Mouse (Mus musculus): Measurements from ENCODE around the gene Chit1.
A peak's percentile ranks its signal among the peaks of the same experiment; 100 is the strongest.

Chit1 gene

GRCm38 (mm10) chr1:134110979-134111378 lies at the start of gene Chit1:
Chit1 (plus strand) TSS chr1:134111242.
- DNase-seq (ENCODE audit: low spot score), result no peak

GRCm38 (mm10) chr1:134061915-134062314 lies 49.1 kb upstream of the Chit1 start:
- no peak for DNase-seq (ENCODE audit: low spot score)

DNA sequence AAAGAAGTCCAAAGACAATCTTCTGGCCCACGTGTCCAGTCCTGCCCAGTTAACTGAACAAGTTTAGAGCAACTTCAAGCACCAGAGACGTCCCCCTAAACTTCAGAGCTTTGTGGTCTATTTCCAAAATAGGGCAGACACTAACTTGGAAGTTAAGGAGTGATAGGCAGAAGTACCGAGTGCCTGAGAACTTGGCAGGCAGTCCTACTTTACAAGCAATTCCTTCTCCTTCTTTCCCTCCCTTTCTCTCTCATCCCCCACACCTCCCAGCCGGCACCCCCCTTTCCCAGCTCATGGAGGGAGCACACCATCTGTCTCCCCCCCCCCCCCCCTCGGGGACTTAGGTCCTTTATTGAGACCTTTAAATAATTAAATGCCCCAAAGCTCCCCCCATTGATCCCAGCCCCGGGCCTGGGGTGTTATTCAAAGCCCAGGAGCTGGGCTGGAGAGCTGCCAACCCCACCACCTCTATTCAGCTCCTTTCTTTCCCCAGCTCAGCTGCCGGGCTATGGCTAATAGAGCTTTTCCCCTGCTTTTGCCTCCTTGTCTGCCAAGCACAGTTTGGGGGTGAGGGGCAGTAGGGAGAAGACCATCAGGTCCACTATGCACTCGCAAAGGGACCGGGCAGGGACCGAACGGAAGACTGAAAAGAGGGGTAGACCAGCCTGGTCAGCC lies 48.5 kb upstream of the Chit1 start:
- peak; percentile 74 for DNase-seq (ENCODE audit: low spot score)

GRCm38 (mm10) chr1:134063086-134063772 lies 47.8 kb upstream of the Chit1 start:
- peak; percentile 75 for DNase-seq (ENCODE audit: low spot score)

DNA sequence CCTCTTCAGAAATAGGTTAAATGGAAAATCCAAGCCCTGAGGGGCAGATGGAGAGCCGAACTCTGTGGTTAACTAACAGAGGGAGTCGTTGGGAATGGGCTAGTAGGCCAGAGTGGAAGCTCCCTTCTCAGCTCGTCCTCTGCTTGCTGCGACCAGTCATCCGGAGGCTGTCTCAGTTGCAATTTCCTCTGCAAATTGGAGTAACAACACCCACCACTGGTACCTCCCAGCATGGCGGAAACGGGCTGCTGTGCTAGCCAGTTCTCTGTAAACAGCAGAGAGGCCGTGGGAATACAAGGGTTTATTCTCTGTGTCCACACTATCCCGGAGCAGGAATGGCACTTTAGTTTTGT lies 47.3 kb upstream of the Chit1 start:
- no peak for DNase-seq (ENCODE audit: low spot score)

GRCm38 (mm10) chr1:134064296-134064831 lies 46.7 kb upstream of the Chit1 start:
- DNase-seq (ENCODE audit: low spot score), result no peak

GRCm38 (mm10) chr1:134065241-134065809 lies 45.7 kb upstream of the Chit1 start:
- no peak for DNase-seq (ENCODE audit: low spot score)

GRCm38 (mm10) chr1:134066554-134066953 lies 44.5 kb upstream of the Chit1 start:
- no peak for DNase-seq (ENCODE audit: low spot score)

GRCm38 (mm10) chr1:134067143-134067619 lies 43.9 kb upstream of the Chit1 start:
- DNase-seq (ENCODE audit: low spot score), result no peak

GRCm38 (mm10) chr1:134070099-134070669 lies 40.9 kb upstream of the Chit1 start:
- no peak for DNase-seq (ENCODE audit: low spot score)

GRCm38 (mm10) chr1:134071411-134072018 lies 39.5 kb upstream of the Chit1 start:
- DNase-seq (ENCODE audit: low spot score), result no peak

GRCm38 (mm10) chr1:134073061-134073564 lies 37.9 kb upstream of the Chit1 start:
- no peak for DNase-seq (ENCODE audit: low spot score)

DNA sequence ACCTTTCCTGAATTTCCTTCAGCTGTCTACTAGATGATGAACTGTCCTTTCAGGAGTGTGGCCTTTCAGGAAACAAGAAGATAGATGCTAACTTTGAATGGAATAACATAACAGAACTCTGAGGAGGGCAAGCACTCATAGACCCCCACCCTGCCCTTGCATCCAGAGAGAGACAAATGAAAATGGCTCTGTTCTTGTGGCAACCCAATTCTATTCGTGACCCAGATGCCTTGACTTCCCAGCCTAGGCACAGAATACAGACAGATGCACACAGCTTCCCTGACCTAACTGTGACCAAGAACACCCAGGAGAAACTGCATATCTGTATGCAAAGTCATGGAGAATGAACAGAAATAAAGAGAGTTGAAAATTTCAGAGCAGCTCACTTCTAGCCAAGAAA lies 37.4 kb upstream of the Chit1 start:
- no peak for DNase-seq (ENCODE audit: low spot score)

DNA sequence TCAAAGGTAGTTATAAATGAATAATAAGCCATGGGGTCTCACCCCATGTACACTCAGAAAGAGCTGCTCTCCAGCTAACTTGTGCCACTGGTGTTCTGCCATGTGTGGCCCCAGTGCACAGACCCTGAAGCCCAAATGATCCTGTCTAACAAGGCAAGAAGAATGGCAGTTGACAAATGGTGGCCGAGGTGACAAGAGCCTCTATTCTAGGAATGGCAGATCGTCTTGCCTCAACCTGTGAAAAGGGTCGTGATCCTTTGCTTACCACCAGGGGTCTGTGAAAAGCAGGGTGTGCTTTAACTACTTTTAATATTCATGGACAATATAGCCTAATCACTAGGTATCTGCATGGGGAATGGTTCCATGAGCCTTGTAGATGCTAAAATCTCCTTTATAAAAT lies 36.9 kb upstream of the Chit1 start:
- DNase-seq (ENCODE audit: low spot score), result no peak

- DNase-seq (ENCODE audit: low spot score), result no peak
These were observed 36.4 kb upstream of the Chit1 start for GRCm38 (mm10) chr1:134074606-134075005.

GRCm38 (mm10) chr1:134075532-134075931 lies 35.5 kb upstream of the Chit1 start:
- no peak for DNase-seq (ENCODE audit: low spot score)

DNA sequence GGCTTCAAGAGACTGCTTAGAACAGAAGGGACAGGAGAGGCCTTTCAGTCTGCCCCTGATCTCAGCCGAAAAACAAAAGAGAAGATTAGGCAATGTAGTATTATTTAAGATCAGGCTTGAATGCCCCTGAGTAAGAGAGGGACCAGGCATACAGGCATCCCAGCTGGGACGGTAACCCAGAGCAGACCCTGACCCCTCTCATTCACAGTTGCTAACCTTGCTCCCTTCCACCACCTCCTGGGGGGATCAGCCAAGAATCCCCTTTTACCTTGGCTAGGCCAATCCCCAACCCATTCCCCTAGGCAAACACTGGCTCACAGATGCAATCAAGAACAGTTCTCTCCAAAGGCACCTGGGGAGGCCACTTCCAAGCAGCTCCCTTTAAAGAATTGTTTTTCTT lies 34.3 kb upstream of the Chit1 start:
- no peak for DNase-seq (ENCODE audit: low spot score)

DNA sequence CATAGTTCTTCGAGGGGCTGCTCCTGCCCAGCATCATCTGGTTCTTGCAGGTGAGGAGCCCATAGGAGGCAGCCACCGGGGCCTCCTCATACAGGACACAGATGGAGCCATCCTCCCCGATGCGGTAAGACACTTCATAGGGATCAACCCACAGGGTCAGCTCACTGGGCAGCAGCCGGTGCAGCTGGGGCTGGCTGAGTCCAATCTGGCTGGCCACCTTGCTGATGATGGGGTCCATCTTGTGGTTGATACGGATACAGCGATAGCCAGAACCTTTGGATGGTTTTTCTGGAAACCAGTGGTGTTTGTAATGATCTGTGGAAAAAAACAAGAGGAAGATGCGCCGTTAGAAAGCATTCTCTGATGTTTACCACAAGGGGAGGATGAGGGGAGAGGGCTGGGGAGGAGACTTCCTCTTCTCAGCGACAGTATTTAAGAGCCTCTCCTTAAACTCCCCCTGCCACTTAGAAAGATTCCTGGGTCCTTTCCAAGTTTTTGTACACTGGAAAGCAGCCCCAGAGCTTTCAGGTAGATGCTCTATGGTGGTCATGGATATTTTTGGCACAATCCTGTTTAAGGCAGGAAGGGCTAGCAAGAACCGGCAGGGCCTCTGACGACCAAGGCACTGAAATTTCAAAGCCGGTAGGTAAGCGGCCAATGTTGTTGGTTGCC lies 33.5 kb upstream of the Chit1 start:
- no peak for DNase-seq (ENCODE audit: low spot score)

- no peak for DNase-seq (ENCODE audit: low spot score)
These were observed 32.8 kb upstream of the Chit1 start for GRCm38 (mm10) chr1:134078061-134078795.

GRCm38 (mm10) chr1:134078802-134079476 lies 32.1 kb upstream of the Chit1 start, which contains the start of gene Btg2:
Btg2 (minus strand) TSS chr1:134079120.
- peak; percentile 98 for DNase-seq (ENCODE audit: low spot score)

All from testis, postnatal 10 days (tissue).